Mouse (Mus musculus): Measurements from ENCODE around the gene Gpr155. TPM values are rescaled to one million over a fixed set of nuclear protein-coding genes. Genes with fewer than 3 reads are reported as not detected.

Gene Gpr155
- polyA plus RNA-seq, 1 experiment = 7.6 TPM

DNA sequence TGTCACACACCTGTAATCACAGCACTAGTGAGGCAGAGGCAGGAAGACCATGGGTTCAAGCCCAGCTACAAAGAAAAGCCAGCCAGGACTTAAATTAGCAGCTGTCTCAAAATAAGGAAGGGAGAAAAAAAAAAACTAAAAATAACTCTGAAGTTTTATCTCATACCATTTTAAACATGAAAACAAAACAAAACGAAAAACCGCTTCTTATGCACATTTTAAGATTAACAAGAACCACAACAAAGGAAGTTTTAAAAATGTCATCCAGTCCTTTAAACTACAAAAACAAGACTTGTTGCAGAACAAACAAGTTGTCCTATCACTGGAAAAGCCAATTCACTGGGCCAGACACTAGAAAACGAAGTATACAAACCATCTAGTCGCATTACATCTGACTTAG is 1.2 kb downstream of the Gpr155 start:
- H3K4me3 ChIP-seq = peak overlapping the region; percentile 31
- H3K79me2 ChIP-seq (ENCODE audit: control insufficient read depth, insufficient read depth) = no peaks in the 10 kb centered on the region
- H3K36me3 ChIP-seq (ENCODE audit: control insufficient read depth, insufficient read depth) = no peaks in the 10 kb centered on the region
- TF ChIP-seq CEBPB (IDR thresholded peaks at IDR 0.05; ENCODE audit: insufficient read depth, poor library complexity, severe bottlenecking) = no peak
- no peak for TF ChIP-seq POLR2AphosphoS2 (IDR thresholded peaks at IDR 0.05; ENCODE audit: insufficient read length, low read depth)
- TF ChIP-seq USF1 (IDR thresholded peaks at IDR 0.05; ENCODE audit: low read depth) = no peak
- no peak for TF ChIP-seq TCF12 (IDR thresholded peaks at IDR 0.05; ENCODE audit: insufficient read depth, poor library complexity, severe bottlenecking)
- TF ChIP-seq E2F4 (IDR thresholded peaks at IDR 0.05; ENCODE audit: insufficient read depth) = no peak
- TF ChIP-seq POLR2A (IDR thresholded peaks at IDR 0.05; ENCODE audit: insufficient read length, low read depth) = no peak
- no peak for TF ChIP-seq MYOG (IDR thresholded peaks at IDR 0.05; ENCODE audit: control insufficient read depth in 1 of 3, insufficient read depth in 1 of 3, insufficient read length in 2 of 3, low read depth in 2 of 3)
- no peak for TF ChIP-seq TCF3 (IDR thresholded peaks at IDR 0.05; ENCODE audit: insufficient read length, low read depth)
- no peak for TF ChIP-seq MYOD1 (IDR thresholded peaks at IDR 0.05; ENCODE audit: control insufficient read depth in 1 of 3, insufficient read length in 2 of 3, low read depth in 2 of 3)
- TF ChIP-seq REST (IDR thresholded peaks at IDR 0.05; ENCODE audit: insufficient read depth, insufficient read length) = no peak
- no peak for TF ChIP-seq MAX (IDR thresholded peaks at IDR 0.05; ENCODE audit: low read depth)
- TF ChIP-seq SRF (IDR thresholded peaks at IDR 0.05; ENCODE audit: control insufficient read depth, insufficient read length, low read depth) = no peak
- no peak overlapping the region for H3ac ChIP-seq (ENCODE audit: control insufficient read depth, insufficient read length)
- H3K4me2 ChIP-seq (ENCODE audit: low read depth) = peak overlapping the region; percentile 98
- no peaks in the 10 kb centered on the region for H3K27me3 ChIP-seq (ENCODE audit: control insufficient read depth, insufficient read depth, insufficient read length)

DNA sequence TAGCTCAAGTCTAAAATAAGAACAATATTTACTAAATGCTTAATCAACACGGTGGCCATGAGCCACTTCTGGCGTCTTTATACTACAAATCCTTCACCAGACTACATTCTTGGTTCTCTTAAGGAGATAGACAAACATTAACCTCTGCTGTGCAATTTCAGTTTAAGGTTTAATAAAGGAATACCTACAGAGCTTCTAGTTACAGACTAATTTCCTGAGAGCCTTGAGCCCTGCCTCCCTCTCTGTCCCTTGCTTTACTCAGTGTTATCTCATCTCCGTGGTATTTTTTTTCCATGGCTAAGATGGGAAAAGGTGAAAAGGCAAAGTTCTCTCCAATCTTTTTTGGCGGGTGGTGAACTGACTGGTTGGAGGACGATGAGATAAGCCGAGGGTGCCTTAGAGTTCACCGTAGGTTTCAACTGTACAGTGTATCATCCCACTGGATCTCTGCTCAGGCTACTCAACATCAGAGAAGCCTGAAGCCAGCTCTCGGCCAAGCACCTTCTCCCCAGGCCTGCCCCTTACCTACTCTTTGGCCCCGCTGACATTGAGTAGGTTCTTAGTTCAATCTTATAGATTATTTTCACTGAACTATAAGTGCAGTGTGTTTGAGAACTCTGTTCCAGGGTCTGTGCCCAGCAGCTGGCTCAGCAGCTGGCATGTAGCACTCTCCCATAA is 5.9 kb downstream of the Gpr155 start:
- Histone ChIP-seq H3K4me2 (ENCODE audit: low read depth) (no peak overlapping the region), H3K27me3 (ENCODE audit: control insufficient read depth, insufficient read depth, insufficient read length) (no peaks in the 10 kb centered on the region), H3K4me3 (no peak overlapping the region), H3K36me3 (ENCODE audit: control insufficient read depth, insufficient read depth) (no peaks in the 10 kb centered on the region), H3K79me2 (ENCODE audit: control insufficient read depth, insufficient read depth) (no peaks in the 10 kb centered on the region), H3ac (ENCODE audit: control insufficient read depth, insufficient read length) (no peak overlapping the region)
- TF ChIP-seq USF1 (IDR thresholded peaks at IDR 0.05; ENCODE audit: low read depth) (no peak), CEBPB (IDR thresholded peaks at IDR 0.05; ENCODE audit: insufficient read depth, poor library complexity, severe bottlenecking) (no peak), TCF12 (IDR thresholded peaks at IDR 0.05; ENCODE audit: insufficient read depth, poor library complexity, severe bottlenecking) (no peak), TCF3 (IDR thresholded peaks at IDR 0.05; ENCODE audit: insufficient read length, low read depth) (no peak), E2F4 (IDR thresholded peaks at IDR 0.05; ENCODE audit: insufficient read depth) (no peak), MAX (IDR thresholded peaks at IDR 0.05; ENCODE audit: low read depth) (no peak)

DNA sequence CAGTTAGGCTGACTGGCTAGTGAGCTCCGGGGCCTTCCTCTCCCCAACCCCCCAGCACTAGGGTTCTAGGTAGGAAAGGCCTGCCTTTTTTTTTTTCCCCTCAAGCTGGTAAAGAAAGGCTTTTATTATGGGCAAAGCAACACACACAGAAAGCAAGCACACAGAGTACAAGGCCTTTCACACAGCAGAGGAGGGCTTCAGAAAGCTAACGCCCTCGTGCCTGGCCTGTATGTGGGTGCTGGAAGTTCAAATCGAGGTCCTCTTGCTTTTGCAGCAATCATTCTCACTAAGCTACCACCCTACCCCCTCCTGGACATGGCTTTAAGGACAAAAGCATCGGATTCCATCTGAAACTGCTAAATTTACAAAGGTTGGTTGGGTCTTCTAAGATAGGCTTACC is 6.7 kb downstream of the Gpr155 start:
- H3ac ChIP-seq (ENCODE audit: control insufficient read depth, insufficient read length) = no peak overlapping the region
- no peaks in the 10 kb centered on the region for H3K36me3 ChIP-seq (ENCODE audit: control insufficient read depth, insufficient read depth)
- no peak overlapping the region for H3K4me2 ChIP-seq (ENCODE audit: low read depth)
- no peak overlapping the region for H3K4me3 ChIP-seq
- no peaks in the 10 kb centered on the region for H3K27me3 ChIP-seq (ENCODE audit: control insufficient read depth, insufficient read depth, insufficient read length)
- TF ChIP-seq MYOD1 (IDR thresholded peaks at IDR 0.05; ENCODE audit: control insufficient read depth in 1 of 3, insufficient read length in 2 of 3, low read depth in 2 of 3) (no peak), MYOG (IDR thresholded peaks at IDR 0.05; ENCODE audit: control insufficient read depth in 1 of 3, insufficient read depth in 1 of 3, insufficient read length in 2 of 3, low read depth in 2 of 3) (no peak), SRF (IDR thresholded peaks at IDR 0.05; ENCODE audit: control insufficient read depth, insufficient read length, low read depth) (no peak), POLR2AphosphoS2 (IDR thresholded peaks at IDR 0.05; ENCODE audit: insufficient read length, low read depth) (no peak), POLR2A (IDR thresholded peaks at IDR 0.05; ENCODE audit: insufficient read length, low read depth) (no peak), REST (IDR thresholded peaks at IDR 0.05; ENCODE audit: insufficient read depth, insufficient read length) (no peak), TCF12 (IDR thresholded peaks at IDR 0.05; ENCODE audit: insufficient read depth, poor library complexity, severe bottlenecking) (no peak), TCF3 (IDR thresholded peaks at IDR 0.05; ENCODE audit: insufficient read length, low read depth) (no peak), USF1 (IDR thresholded peaks at IDR 0.05; ENCODE audit: low read depth) (no peak), CEBPB (IDR thresholded peaks at IDR 0.05; ENCODE audit: insufficient read depth, poor library complexity, severe bottlenecking) (no peak), E2F4 (IDR thresholded peaks at IDR 0.05; ENCODE audit: insufficient read depth) (no peak), MAX (IDR thresholded peaks at IDR 0.05; ENCODE audit: low read depth) (no peak)
- H3K79me2 ChIP-seq (ENCODE audit: control insufficient read depth, insufficient read depth) = no peaks in the 10 kb centered on the region

DNA sequence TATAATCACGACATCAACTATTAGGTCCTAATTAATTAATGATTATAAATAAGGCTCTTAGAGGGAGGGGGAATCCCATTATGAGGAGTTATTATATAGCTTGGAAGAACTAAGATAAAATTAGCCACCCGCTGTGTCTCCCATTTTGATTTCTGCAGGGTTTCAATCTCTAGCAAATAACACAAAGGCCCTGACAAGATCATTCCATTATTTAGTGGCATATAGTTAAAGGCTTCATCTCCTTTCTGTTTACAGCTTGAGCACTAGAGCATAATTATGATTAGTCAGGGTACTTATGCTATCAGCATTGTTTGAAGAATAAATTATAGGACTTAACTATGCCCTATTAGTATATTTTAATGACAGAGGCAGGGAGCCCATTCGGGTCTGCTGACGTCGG is 8.0 kb downstream of the Gpr155 start:
- H3K4me2 ChIP-seq (ENCODE audit: low read depth) = no peak overlapping the region
- TF ChIP-seq CEBPB (IDR thresholded peaks at IDR 0.05; ENCODE audit: insufficient read depth, poor library complexity, severe bottlenecking) (no peak), REST (IDR thresholded peaks at IDR 0.05; ENCODE audit: insufficient read depth, insufficient read length) (no peak), MYOG (IDR thresholded peaks at IDR 0.05; ENCODE audit: control insufficient read depth in 1 of 3, insufficient read depth in 1 of 3, insufficient read length in 2 of 3, low read depth in 2 of 3) (no peak), MYOD1 (IDR thresholded peaks at IDR 0.05; ENCODE audit: control insufficient read depth in 1 of 3, insufficient read length in 2 of 3, low read depth in 2 of 3) (no peak), USF1 (IDR thresholded peaks at IDR 0.05; ENCODE audit: low read depth) (no peak), SRF (IDR thresholded peaks at IDR 0.05; ENCODE audit: control insufficient read depth, insufficient read length, low read depth) (no peak), POLR2A (IDR thresholded peaks at IDR 0.05; ENCODE audit: insufficient read length, low read depth) (no peak)
- no peak overlapping the region for H3ac ChIP-seq (ENCODE audit: control insufficient read depth, insufficient read length)
- H3K4me3 ChIP-seq = no peak overlapping the region
- H3K36me3 ChIP-seq (ENCODE audit: control insufficient read depth, insufficient read depth) = no peaks in the 10 kb centered on the region
- no peaks in the 10 kb centered on the region for H3K27me3 ChIP-seq (ENCODE audit: control insufficient read depth, insufficient read depth, insufficient read length)
- no peaks in the 10 kb centered on the region for H3K79me2 ChIP-seq (ENCODE audit: control insufficient read depth, insufficient read depth)

All from myocyte (in vitro differentiated cells).